Mouse (Mus musculus): Measurements from ENCODE around the gene Snrpb2.

DNA sequence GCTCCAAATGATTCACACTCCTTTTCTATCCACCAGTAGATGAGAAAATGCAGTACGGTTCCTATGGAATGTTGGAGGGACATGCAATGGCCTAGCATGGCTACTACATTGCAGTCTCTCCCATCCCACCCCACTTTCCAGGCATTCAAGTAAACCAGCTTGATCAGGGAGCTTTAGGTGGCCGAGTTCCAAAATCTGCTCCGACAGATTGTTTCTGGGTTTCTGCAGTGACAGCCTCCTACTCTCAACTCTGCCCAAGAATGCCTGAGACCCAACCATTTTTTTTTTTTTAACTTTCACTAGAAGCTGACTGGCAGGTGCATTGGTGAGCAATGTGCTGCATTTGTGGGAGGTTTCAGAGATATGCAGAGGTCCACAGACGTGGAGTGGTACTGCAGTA, 51.9 kb downstream of the Snrpb2 start:
- TF ChIP-seq MAX (IDR thresholded peaks at IDR 0.05): no peak
- TF ChIP-seq CTCF (IDR thresholded peaks at IDR 0.05; ENCODE audit: control insufficient read depth, insufficient read depth, insufficient read length): no peak
- TF ChIP-seq USF1 (IDR thresholded peaks at IDR 0.05; ENCODE audit: low read depth): no peak
- no peak for TF ChIP-seq CEBPB (IDR thresholded peaks at IDR 0.05; ENCODE audit: low read depth)
- TF ChIP-seq MYOG (IDR thresholded peaks at IDR 0.05; ENCODE audit: control insufficient read depth, extremely low read depth, insufficient read length): no peak
- TF ChIP-seq MYOD1 (IDR thresholded peaks at IDR 0.05; ENCODE audit: control insufficient read depth, insufficient read length, low read depth): no peak

All from C2C12 (cell line).